Mouse (Mus musculus) forebrain, embryonic 16.5 days (tissue): Measurements from ENCODE around the gene Dmd. TPM values are rescaled to one million over a fixed set of nuclear protein-coding genes. Genes with fewer than 3 reads are reported as not detected.
A peak's percentile ranks its signal among the peaks of the same experiment; 100 is the strongest.
"Not testable (repeated sequence)": the region's sequence is repeated elsewhere in the genome, so short reads cannot be mapped to it uniquely, and the experiment has no call there.

Experiments
- ATAC-seq: fragments of 200-750 bp; cut with Nextera tagmentation; 2 replicates; pipeline ENCODE4 v1.8.0; 2017; ENCODE audit warnings: mild to moderate bottlenecking, moderate library complexity
- H3K27ac ChIP-seq: fragments of 300-500 bp; sonication (generic); 2 replicates; pipeline ENCODE4 v1.5.1; 2014; ENCODE audit warnings: low read length, control low read depth
- H3K27me3 ChIP-seq: fragments of 300-500 bp; sonication (generic); replicated peaks from 2 replicates; pipeline ENCODE4 v1.6.1; 2014; ENCODE audit warnings: low read length; ENCODE audit not compliant: control insufficient read depth, insufficient read depth
- H3K36me3 ChIP-seq: fragments of 300-500 bp; sonication (generic); 2 replicates; pipeline ENCODE4 v1.6.1; 2014; ENCODE audit not compliant: control insufficient read depth, insufficient read depth
- H3K4me1 ChIP-seq: fragments of 300-500 bp; sonication (generic); replicated peaks from 2 replicates; pipeline ENCODE4 v1.6.1; 2014; ENCODE audit warnings: low read length; ENCODE audit not compliant: control insufficient read depth, insufficient read depth
- H3K4me2 ChIP-seq: fragments of 300-500 bp; sonication (generic); 2 replicates; pipeline ENCODE4 v1.6.1; 2014; ENCODE audit warnings: mild to moderate bottlenecking, low read length, control low read depth
- H3K4me3 ChIP-seq: fragments of 300-500 bp; sonication (generic); replicated peaks from 2 replicates; pipeline ENCODE4 v1.5.1; 2014; ENCODE audit warnings: mild to moderate bottlenecking, low read length, control low read depth
- H3K9ac ChIP-seq: fragments of 300-500 bp; sonication (generic); replicated peaks from 2 replicates; pipeline ENCODE4 v1.6.1; 2014; ENCODE audit warnings: low read depth, low read length, control low read depth
- H3K9me3 ChIP-seq: fragments of 300-500 bp; sonication (generic); 2 replicates; pipeline ENCODE4 v1.6.1; 2016; ENCODE audit warnings: low read length; ENCODE audit not compliant: control insufficient read depth
- WGBS: fragments of 180-500 bp; shearing (Covaris S2); extraction: QIAGEN DNeasy Blood & Tissue Kit; methylation state at CpG from one replicate; pipeline ENCODE4 v1.1.7; 2014; 5-methylcytosine and 5-hydroxymethylcytosine counted together
- polyA plus RNA-seq: library from polyadenylated mRNA; unstranded; fragments of >200 nt; fragmentation: Nextera tagmentation; extraction: Ambion mirVana; gene quantifications from 2 replicates; pipeline ENCODE4 v1.2.1, GENCODE M21; 2015

Gene Dmd
- polyA plus RNA-seq, 1 experiment from 2014 or later: 30.0 TPM

DNA sequence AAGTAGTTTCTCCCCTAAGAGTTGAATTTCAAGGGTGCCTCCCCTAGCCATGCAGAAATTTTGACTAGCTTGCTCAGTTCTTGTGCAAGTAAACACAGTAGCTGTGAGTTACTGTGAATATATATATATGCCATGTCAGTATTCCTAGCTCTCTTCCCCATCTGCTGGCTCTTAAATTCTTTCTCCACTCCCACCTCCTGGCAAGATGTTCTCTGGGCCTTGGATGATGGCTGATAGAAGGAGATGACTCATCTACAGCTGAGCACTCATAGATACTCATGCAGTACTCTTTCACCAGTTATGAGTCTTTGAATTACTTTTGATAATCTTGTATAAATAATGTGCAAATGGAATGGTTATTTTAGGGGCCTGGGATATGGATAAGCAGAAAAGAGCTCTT is 737.9 kb downstream of the Dmd start:
- no peak overlapping the region for H3K4me2 ChIP-seq
- no peak for ATAC-seq
- H3K4me1 ChIP-seq: no peaks in the 10 kb centered on the region
- no peak overlapping the region for H3K4me3 ChIP-seq
- no peaks in the 10 kb centered on the region for H3K9me3 ChIP-seq
- no peaks in the 10 kb centered on the region for H3K36me3 ChIP-seq
- H3K27me3 ChIP-seq: no peaks in the 10 kb centered on the region
- H3K27ac ChIP-seq: no peak overlapping the region
- no peak overlapping the region for H3K9ac ChIP-seq

DNA sequence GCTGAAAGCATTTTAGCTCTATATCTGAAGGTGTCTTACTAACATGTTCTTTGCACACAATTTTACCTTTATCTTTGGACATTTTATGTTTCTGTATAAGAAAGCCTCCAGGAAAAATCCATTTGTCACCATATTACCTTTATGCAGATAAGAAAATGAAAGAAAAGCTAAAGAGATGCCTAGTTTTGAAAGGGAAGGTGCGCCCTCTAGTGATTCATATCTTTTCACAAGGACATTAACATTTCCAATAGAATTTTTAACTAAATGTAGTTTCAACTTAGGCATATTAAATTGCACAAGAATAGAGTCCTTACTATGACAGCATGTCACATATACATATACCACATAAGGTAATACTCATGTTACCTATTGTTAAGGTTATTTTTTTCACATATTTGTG is 791.9 kb downstream of the Dmd start:
- no peaks in the 10 kb centered on the region for H3K9me3 ChIP-seq
- H3K4me1 ChIP-seq: no peaks in the 10 kb centered on the region
- no peak overlapping the region for H3K4me2 ChIP-seq
- no peaks in the 10 kb centered on the region for H3K36me3 ChIP-seq
- WGBS: 3% methylated on average over 1 of the region's 1 CpGs
- H3K27ac ChIP-seq: no peak overlapping the region
- no peak for ATAC-seq
- H3K4me3 ChIP-seq: no peak overlapping the region
- no peak overlapping the region for H3K9ac ChIP-seq
- H3K27me3 ChIP-seq: no peaks in the 10 kb centered on the region

GRCm38 (mm10) chrX:83746301-83747008 is 797.8 kb downstream of the Dmd start:
- Histone ChIP-seq H3K36me3 (no peaks in the 10 kb centered on the region), H3K9me3 (no peaks in the 10 kb centered on the region), H3K4me2 (no peak overlapping the region), H3K4me3 (no peak overlapping the region), H3K9ac (no peak overlapping the region), H3K4me1 (no peaks in the 10 kb centered on the region), H3K27me3 (no peaks in the 10 kb centered on the region), H3K27ac (no peak overlapping the region)
- ATAC-seq: peak; percentile 88
- 12% methylated on average over 4 of the region's 4 CpGs for WGBS

GRCm38 (mm10) chrX:83787406-83787805 is 838.7 kb downstream of the Dmd start:
- Histone ChIP-seq H3K9me3 (no peaks in the 10 kb centered on the region), H3K4me3 (no peak overlapping the region), H3K36me3 (no peaks in the 10 kb centered on the region), H3K4me2 (no peak overlapping the region), H3K27ac (no peak overlapping the region), H3K27me3 (no peaks in the 10 kb centered on the region), H3K4me1 (no peaks in the 10 kb centered on the region), H3K9ac (no peak overlapping the region)
- no peak for ATAC-seq

DNA sequence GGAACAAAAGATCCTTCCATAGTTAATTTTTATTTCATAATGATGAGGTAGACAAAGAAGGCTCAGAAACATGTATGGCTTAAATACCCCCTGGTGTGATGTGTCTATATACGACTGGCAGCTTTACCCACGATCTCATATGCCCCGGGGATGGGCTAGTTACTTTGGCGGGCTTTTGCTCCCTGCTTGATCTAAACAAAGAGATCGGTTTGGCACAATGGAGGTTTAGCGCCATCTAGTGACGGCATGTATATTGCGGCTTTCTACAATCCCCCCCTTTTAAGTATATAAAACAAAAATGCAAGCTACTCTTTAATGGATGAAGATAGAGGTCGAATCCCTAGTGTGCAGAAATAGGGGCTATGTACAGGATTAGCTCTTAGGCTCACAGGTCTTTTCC is 918.8 kb downstream of the Dmd start:
- ATAC-seq: 0 out of 2 replicates have a peak, but pooled peaks have one; percentile 40
- H3K4me3 ChIP-seq, H3K4me2 ChIP-seq, H3K27ac ChIP-seq, H3K9me3 ChIP-seq, H3K36me3 ChIP-seq, H3K9ac ChIP-seq, H3K27me3 ChIP-seq, H3K4me1 ChIP-seq: not testable (repeated sequence)
- WGBS: 50% methylated on average over 9 of the region's 9 CpGs

DNA sequence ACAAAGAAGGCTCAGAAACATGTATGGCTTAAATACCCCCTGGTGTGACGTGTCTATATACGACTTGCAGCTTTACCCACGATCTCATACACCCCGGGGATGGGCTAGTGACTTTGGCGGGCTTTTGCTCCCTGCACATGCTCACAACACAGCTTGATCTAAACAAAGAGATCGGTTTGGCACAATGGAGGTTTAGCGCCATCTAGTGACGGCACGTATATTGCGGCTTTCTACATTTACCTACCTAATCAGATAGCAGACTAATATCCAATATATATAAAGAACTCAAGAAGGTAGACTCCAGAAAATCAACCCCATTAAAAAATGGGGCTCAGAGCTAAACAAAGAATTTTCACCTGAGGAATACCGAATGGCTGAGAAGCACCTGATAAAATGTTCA is 926.7 kb downstream of the Dmd start:
- ATAC-seq, H3K4me2 ChIP-seq, H3K4me1 ChIP-seq, H3K4me3 ChIP-seq, H3K27me3 ChIP-seq, H3K27ac ChIP-seq, H3K36me3 ChIP-seq, H3K9ac ChIP-seq, H3K9me3 ChIP-seq: not testable (repeated sequence)
- WGBS: 88% methylated on average over 11 of the region's 11 CpGs

DNA sequence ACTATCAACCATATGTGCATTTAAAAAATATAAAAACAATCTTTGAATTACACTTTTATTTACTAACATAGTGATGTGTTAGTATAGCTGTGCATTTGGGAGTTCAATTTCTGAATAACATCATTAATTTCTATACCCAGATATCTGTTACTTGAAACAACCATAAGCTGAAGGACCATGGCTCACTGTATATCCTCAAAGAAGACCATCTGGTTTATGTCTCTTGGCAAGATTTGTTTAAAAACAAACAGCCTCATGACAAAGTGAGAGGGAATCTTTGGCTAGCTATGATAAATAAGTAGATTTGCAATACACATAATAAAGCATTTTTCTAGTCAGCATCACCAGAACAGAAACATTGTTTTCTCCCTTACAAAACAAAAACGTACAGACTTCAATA is 1027.2 kb downstream of the Dmd start:
- Histone ChIP-seq H3K4me1 (no peaks in the 10 kb centered on the region), H3K4me3 (no peak overlapping the region), H3K4me2 (no peak overlapping the region), H3K27ac (no peak overlapping the region), H3K9me3 (no peaks in the 10 kb centered on the region), H3K9ac (no peak overlapping the region), H3K36me3 (no peaks in the 10 kb centered on the region), H3K27me3 (no peaks in the 10 kb centered on the region)
- 62% methylated on average over 1 of the region's 1 CpGs for WGBS
- no peak for ATAC-seq

DNA sequence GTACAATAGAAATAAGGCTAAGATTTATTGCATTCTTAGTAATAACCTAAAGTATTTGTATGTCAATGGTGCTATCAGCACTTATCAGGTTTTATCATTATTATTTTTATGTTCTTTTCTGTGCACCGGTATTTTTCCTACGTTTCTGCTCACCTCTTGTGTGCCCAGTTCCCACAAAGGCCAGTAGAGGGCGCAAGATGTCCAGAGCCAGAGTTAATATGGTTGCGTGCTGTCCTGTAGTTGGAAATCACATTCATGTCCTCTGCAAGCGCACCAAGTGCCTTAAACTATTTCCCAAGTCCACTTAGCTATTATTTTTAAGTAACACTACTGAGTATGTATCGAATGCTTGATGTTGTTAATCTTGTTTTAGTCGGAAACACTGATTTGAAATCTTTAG is 1052.6 kb downstream of the Dmd start:
- Histone ChIP-seq H3K9me3 (no peaks in the 10 kb centered on the region), H3K36me3 (no peaks in the 10 kb centered on the region), H3K4me3 (no peak overlapping the region), H3K9ac (no peak overlapping the region), H3K27me3 (no peaks in the 10 kb centered on the region), H3K4me2 (no peak overlapping the region), H3K27ac (no peak overlapping the region), H3K4me1 (no peaks in the 10 kb centered on the region)
- WGBS: 39% methylated on average over 7 of the region's 7 CpGs
- no peak for ATAC-seq

DNA sequence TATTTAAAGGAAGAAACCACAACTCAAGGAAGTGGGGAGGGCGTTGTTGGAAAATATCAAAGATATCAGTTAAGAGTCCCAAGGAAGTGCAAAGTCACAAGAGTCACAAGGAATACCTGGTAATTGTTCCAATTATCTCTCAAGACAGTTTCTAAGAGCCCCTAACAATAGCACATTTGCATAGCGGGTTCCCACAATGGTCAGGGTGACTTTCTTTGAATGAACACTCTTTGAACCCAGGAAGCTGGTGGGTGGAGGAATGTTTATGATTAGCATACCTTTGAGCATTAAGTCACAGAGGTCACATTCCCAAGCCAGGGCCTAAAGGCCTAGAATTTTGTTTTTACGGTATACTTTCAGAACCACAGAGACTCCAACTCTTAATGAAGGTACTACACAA is 1113.8 kb downstream of the Dmd start:
- H3K4me2 ChIP-seq, H3K27me3 ChIP-seq, H3K4me1 ChIP-seq, H3K36me3 ChIP-seq, H3K9ac ChIP-seq, ATAC-seq, H3K9me3 ChIP-seq, H3K4me3 ChIP-seq, H3K27ac ChIP-seq: not testable (repeated sequence)
- 87% methylated on average over 3 of the region's 3 CpGs for WGBS

GRCm38 (mm10) chrX:84165872-84166271 is 1217.2 kb downstream of the Dmd start:
- H3K4me2 ChIP-seq: no peak overlapping the region
- no peaks in the 10 kb centered on the region for H3K27me3 ChIP-seq
- H3K4me3 ChIP-seq: no peak overlapping the region
- ATAC-seq: no peak
- no peak overlapping the region for H3K27ac ChIP-seq
- no peak overlapping the region for H3K9ac ChIP-seq
- H3K9me3 ChIP-seq: no peaks in the 10 kb centered on the region
- 88% methylated on average over 2 of the region's 2 CpGs for WGBS
- H3K36me3 ChIP-seq: no peaks in the 10 kb centered on the region
- H3K4me1 ChIP-seq: no peaks in the 10 kb centered on the region
